Mouse (Mus musculus): ENCODE results near the gene Mapk10.

DNA sequence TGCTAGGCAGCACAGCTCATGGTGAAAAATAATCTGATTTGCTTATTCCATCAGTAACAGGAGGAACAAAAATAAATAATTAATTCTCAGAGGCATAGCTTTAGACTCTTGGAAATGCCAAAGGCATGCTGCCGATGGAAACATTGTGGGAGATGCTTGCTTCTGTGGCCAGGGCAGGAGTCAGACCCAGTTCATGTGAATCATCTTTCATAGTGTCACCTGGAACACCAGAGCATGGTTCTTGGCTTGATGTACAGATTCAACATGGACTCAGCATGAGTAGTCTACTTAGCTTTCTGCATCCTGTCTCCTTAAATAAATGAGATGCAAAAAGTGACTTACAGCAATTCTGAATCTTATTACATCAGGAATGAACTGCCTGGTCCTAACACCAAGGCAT is 109.0 kb downstream of the Mapk10 start:
- TF ChIP-seq ZNF384 (IDR thresholded peaks at IDR 0.05; ENCODE audit: low read depth, low read length) (no peak), CTCF (conservative IDR thresholded peaks at IDR 0.05 in 1 of 2, IDR thresholded peaks at IDR 0.05 in 1 of 2; ENCODE audit: low read depth in 2 of 2, low read length in 2 of 2) (no peak)
